Mouse (Mus musculus): ENCODE results near the gene Foxc2.

Gene Foxc2

GRCm38 (mm10) chr8:121148573-121149083 lies 32.7 kb downstream of the Foxc2 start:
- no peak for DNase-seq (ENCODE audit: low read depth, low spot score)

DNA sequence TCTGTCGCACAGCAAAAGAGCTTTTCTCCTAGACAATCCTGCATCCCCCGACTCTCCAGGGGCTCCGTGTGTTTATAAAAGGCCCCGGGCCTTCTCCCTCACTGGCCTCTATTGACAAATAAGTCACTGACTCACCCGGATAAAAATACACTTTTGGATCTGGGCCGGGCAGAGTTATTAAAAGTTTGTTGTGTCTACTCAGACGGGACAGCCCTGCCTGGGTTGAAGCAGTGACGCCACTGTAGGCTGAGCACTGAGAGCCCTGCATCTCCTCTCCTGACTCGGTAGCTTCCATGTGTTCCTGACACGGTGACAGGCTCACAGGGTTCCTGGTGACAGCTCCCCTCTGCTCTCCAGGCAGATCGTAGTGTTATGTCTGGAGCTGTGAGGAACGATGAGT lies 36.4 kb downstream of the Foxc2 start:
- no peak for DNase-seq (ENCODE audit: low read depth, low spot score)

- DNase-seq (ENCODE audit: low read depth, low spot score) = no peak
Observed at GRCm38 (mm10) chr8:121156990-121157491, 41.1 kb downstream of the Foxc2 start.

DNA sequence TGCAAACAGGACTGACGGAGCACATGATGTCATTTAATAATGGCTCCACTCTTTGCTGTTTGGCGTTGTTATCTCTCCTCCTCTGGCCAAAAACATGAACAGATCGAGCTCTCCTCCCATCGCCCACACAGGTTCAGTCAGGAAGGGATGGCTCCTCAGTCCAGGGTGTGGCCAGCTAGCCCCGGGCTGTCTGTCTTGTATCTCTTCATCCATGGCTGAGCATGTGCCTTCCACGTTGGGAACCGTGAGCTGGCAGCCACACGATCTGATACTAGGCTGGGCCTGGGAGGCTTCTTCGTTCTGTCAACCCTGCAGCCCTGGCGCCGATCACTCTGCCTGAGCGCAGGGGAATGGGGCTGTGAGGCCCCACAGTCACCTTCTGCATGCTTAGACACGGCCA lies 42.8 kb downstream of the Foxc2 start:
- DNase-seq (ENCODE audit: low read depth, low spot score) = no peak

DNA sequence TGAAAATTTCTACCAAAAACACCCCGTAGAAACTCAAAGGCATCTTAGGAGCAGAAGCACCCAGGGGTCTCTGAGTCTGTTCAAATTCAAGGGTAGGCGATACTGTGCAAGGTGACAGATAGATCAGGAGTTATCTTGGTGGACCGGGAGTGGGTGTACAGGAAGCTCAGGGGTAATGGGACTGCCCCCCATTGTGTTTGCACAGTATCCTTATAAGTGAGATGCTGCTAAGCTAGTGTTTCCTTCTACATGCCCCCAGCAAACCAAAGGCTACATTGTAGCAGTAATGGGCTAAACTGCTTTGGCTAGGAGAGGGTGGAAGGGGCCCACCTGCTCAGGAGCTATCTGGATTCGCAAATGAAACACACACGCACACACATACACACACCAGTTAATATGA lies 45.5 kb downstream of the Foxc2 start:
- no peak for DNase-seq (ENCODE audit: low read depth, low spot score)

- no peak for DNase-seq (ENCODE audit: low read depth, low spot score)
Observed at GRCm38 (mm10) chr8:121162413-121162812, 46.4 kb downstream of the Foxc2 start.

DNA sequence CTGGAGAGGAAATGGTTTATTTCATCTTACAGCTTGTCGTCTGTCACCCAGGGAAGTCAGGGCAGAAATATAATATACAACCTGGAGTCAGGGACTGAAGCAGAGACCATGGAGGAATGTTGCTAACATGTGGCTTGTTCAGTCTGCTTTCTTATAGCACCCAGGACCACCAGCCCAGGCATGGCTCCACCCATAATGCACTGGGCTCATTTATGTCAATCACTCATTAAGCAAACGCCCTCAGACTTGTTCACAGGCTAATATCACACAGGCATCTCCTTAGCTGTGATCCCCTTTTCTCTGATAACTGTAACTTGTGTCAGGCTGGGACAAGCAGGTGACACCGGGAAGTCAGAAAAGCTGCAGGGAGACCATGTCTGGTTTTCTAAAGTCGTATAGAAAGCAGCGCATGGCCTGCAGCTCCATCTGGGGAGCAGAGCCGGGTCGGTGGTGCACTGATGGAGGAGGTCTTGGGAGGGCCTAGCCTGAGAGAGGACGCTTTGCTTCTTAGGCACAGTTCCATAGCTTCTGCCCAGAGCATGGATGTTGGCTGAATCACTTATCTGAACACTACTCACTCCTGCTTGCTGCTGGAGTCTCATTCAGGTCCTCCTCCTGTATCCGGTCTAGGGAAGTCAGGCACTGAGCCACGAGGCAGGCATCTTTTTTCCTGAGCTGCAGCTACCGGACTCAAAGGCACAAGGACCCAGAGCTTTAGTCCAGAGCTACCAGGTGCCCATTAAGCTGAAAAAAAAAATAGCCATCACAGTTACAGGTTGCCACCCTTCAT lies 47.1 kb downstream of the Foxc2 start:
- DNase-seq (ENCODE audit: low read depth, low spot score) = no peak

DNA sequence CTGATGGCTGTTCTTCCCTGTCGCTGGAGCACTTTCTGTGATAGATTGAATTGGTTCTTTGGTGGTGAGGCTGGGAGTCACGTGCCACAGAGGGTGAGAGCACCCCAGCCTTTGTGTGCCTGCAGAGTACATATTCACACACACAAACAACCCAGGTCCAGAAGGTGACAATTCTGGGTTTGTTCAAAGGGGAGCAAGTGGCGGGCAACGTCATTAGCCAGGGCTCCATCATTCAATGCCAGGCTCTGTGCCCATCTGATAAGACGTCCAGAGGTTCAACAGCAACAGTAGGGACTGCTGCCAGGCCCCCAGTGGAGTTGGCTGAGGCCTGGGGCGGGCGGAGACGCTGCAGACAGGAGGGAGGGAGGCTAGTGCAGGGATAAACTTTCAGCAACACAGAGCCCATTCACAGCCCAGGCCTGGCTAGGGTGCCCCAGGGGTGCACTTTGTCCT lies 48.1 kb downstream of the Foxc2 start:
- DNase-seq (ENCODE audit: low read depth, low spot score) = no peak

DNA sequence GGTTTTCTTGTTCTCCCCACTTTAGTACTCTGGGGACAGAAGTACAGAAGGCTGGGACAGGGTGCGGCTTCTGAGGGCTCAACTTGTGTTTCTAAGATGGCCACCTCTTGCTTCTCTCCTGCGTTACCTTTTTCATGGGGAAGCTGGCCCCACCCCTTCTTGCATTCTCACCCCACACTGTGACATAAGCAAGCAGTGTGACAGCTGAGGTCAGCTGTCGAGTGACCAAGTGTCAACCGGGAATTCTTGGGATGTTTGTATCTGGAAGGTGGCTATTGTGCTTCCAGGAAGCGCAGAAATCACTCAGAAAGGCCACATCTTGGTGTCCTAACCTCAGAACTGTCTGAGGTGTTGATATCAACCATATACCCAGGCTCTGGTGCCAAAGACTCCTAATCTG lies 52.1 kb downstream of the Foxc2 start:
- no peak for DNase-seq (ENCODE audit: low read depth, low spot score)
